Mouse (Mus musculus) liver, embryonic 12.5 days (tissue): Measurements from ENCODE around the gene Olfr938. TPM values are rescaled to one million over a fixed set of nuclear protein-coding genes. Genes with fewer than 3 reads are reported as not detected.

Experiments used
- ATAC-seq: fragments of 200-750 bp; cut with Nextera tagmentation; 2 replicates; pipeline ENCODE4 v1.8.0; 2017; ENCODE audit warnings: moderate number of reproducible peaks, mild to moderate bottlenecking, moderate library complexity
- H3K27ac ChIP-seq: fragments of 300-500 bp; sonication (generic); 2 replicates; pipeline ENCODE4 v1.5.1; 2016; ENCODE audit warnings: mild to moderate bottlenecking
- H3K27me3 ChIP-seq: fragments of 300-500 bp; sonication (generic); replicated peaks from 2 replicates; pipeline ENCODE4 v1.6.1; 2016; ENCODE audit warnings: mild to moderate bottlenecking, moderate library complexity
- H3K36me3 ChIP-seq: fragments of 300-500 bp; sonication (generic); 2 replicates; pipeline ENCODE4 v1.6.1; 2016; ENCODE audit warnings: mild to moderate bottlenecking, moderate library complexity
- H3K4me1 ChIP-seq: fragments of 300-500 bp; sonication (generic); 2 replicates; pipeline ENCODE4 v1.6.1; 2016
- H3K4me2 ChIP-seq: fragments of 300-500 bp; sonication (generic); 2 replicates; pipeline ENCODE4 v1.6.1; 2016; ENCODE audit warnings: mild to moderate bottlenecking, moderate library complexity
- H3K4me3 ChIP-seq: fragments of 300-500 bp; sonication (generic); 2 replicates; pipeline ENCODE4 v1.5.1; 2016; ENCODE audit warnings: mild to moderate bottlenecking, moderate library complexity
- H3K9ac ChIP-seq: fragments of 300-500 bp; sonication (generic); 2 replicates; pipeline ENCODE4 v1.6.1; 2016; ENCODE audit warnings: mild to moderate bottlenecking, moderate library complexity
- H3K9me3 ChIP-seq: fragments of 300-500 bp; sonication (generic); replicated peaks from 2 replicates; pipeline ENCODE4 v1.6.1; 2016; ENCODE audit warnings: mild to moderate bottlenecking, moderate library complexity
- WGBS: fragments of 180-500 bp; shearing (Covaris S2); methylation state at CpG from one replicate; pipeline ENCODE4 v1.1.7; 2016; ENCODE audit not compliant: insufficient replicate concordance; 5-methylcytosine and 5-hydroxymethylcytosine counted together
- microRNA-seq: library from miRNA; unstranded; fragments of <30 nt; microRNA quantifications from one replicate; pipeline ENCODE4, GENCODE M21; 2017
- polyA plus RNA-seq: library from polyadenylated mRNA; unstranded; fragments of >200 nt; fragmentation: Nextera tagmentation; extraction: Ambion mirVana; gene quantifications from 2 replicates; pipeline ENCODE4 v1.2.1, GENCODE M21; 2016

Olfr938 gene
- not detected in 2 replicates for polyA plus RNA-seq

DNA sequence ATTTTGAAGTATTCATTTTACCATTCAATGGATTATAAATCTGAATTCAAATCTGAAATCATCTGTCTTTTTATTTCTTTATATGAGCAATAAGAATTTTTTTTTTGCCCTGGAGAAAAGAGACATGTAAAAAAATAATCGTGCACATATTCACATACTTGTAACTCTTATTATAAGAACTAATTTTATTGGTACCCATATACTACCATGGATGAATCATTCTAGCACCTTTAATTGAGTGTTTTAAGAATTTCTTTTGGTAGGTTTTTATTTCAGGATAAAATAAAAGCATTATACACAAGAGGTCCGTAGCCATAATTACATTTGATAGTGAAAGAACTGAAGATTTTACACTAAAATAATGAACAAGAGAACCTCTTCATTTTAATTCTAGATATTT, at the start of gene Olfr938:
Gene Olfr938 (minus strand): TSS at position 101 of the 400 bp plus-strand sequence.
- H3K36me3 ChIP-seq: no peaks in the 10 kb centered on the region
- H3K27me3 ChIP-seq: no peaks in the 10 kb centered on the region
- H3K4me2 ChIP-seq: no peak within 1 kb of the TSS
- H3K4me1 ChIP-seq: no peaks in the 10 kb centered on the region
- H3K4me3 ChIP-seq: no peak within 1 kb of the TSS
- ATAC-seq: no peak
- no peak within 1 kb of the TSS for H3K27ac ChIP-seq
- 77% methylated on average over 2 of the region's 2 CpGs for WGBS
- no peaks in the 10 kb centered on the region for H3K9me3 ChIP-seq
- no peak within 1 kb of the TSS for H3K9ac ChIP-seq

DNA sequence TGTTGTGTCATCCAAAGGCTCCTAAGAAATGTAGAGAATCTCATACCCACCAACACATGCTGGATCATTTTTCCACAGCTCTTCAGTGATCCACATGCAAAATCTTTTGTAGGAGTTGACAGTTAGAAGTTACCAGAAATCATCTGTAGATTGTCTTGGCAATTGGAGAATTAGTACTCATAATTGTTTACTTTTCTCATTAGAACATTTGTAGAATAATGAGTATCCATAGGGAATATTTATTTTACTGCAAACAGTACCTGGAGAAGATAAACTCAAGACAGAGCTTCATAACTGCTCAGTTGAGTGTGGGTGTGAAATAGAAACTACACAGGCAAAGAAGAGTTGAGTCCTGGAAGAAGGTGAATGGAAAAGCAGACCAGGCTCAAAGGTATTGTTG, 49.1 kb upstream of the Olfr938 start, which contains the start of gene Olfr27:
Gene Olfr27 (plus strand): TSS at position 301 of the 400 bp plus-strand sequence.
- Histone ChIP-seq H3K36me3 (no peaks in the 10 kb centered on the region), H3K4me1 (no peaks in the 10 kb centered on the region), H3K9ac (no peak within 1 kb of the TSS), H3K4me2 (no peak within 1 kb of the TSS), H3K27me3 (no peaks in the 10 kb centered on the region), H3K4me3 (no peak within 1 kb of the TSS), H3K9me3 (no peaks in the 10 kb centered on the region), H3K27ac (no peak within 1 kb of the TSS)
- no peak for ATAC-seq

DNA sequence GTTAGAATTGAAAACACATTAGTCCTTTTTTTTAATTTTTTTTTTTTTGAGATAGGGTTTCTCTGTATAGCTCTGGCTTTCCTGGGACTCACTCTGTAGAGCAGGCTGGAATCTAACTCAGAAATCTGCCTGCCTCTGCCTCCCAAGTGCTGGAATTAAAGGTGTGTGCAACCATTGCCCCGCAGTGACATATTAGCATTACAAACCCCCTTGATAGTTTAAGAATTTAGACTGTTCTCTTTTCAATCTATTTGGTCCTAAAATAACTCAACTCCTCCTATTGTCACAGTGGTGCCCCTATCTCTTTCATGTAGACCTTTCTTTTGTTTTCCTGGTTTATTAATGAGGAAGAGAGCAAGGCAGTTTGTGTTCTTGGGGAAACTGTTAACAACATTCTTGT, 48.6 kb upstream of the Olfr938 start:
- Histone ChIP-seq H3K4me3 (no peak overlapping the region), H3K27me3 (no peaks in the 10 kb centered on the region), H3K9ac (no peak overlapping the region), H3K4me2 (no peak overlapping the region), H3K4me1 (no peaks in the 10 kb centered on the region), H3K9me3 (no peaks in the 10 kb centered on the region), H3K36me3 (no peaks in the 10 kb centered on the region), H3K27ac (no peak overlapping the region)
- WGBS: 39% methylated on average over 1 of the region's 1 CpGs
- ATAC-seq: no peak

DNA sequence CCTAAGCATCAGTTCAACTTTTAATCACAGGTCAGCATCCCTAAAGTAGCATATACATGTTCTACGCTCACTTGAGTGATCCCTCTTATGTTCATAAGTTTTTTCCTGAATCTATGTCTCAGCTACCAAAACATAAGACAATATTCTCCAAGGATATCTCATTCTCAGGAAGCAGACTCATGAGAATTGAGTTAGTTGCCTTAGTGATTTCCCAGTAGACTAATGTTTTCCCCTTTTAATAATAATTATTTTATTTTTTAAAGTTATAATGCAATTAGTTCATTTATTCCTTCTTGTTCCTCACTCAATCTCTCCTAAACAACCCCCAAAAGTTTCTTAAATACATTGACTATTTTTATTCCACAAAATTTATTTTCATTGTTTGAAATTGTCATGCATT, 13.8 kb downstream of the Olfr938 start, which contains the start of gene Olfr937:
Gene Olfr937 (minus strand): TSS at position 101 of the 400 bp plus-strand sequence.
- no peaks in the 10 kb centered on the region for H3K4me1 ChIP-seq
- no peak within 1 kb of the TSS for H3K27ac ChIP-seq
- 50% methylated on average over 1 of the region's 1 CpGs for WGBS
- no peak for ATAC-seq
- no peak within 1 kb of the TSS for H3K9ac ChIP-seq
- H3K4me2 ChIP-seq: no peak within 1 kb of the TSS
- H3K9me3 ChIP-seq: no peaks in the 10 kb centered on the region
- H3K36me3 ChIP-seq: no peaks in the 10 kb centered on the region
- H3K27me3 ChIP-seq: no peaks in the 10 kb centered on the region
- H3K4me3 ChIP-seq: no peak within 1 kb of the TSS

Small RNAs within 50 kb of the gene (microRNA-seq; reads per million reads assigned to microRNA genes)
- not detected for gene Gm25032
- not detected for gene Gm25529

Other genes with a start within 250 kb of the Olfr938 start
- gene Olfr924, start 234.4 kb downstream of the Olfr938 start, polyA plus RNA-seq: not detected in 2 replicates
- not detected in 2 replicates for gene Olfr26, start 223.8 kb downstream of the Olfr938 start, polyA plus RNA-seq
- not detected in 2 replicates for gene Olfr926, start 201.8 kb downstream of the Olfr938 start, polyA plus RNA-seq
- gene Olfr930, start 149.1 kb downstream of the Olfr938 start, polyA plus RNA-seq: not detected in 2 replicates
- gene Olfr933, start 106.6 kb downstream of the Olfr938 start, polyA plus RNA-seq: not detected in 2 replicates
- not detected in 2 replicates for gene Olfr934, start 90.6 kb downstream of the Olfr938 start, polyA plus RNA-seq
- gene Olfr935, start 79.2 kb downstream of the Olfr938 start, polyA plus RNA-seq: not detected in 2 replicates
- not detected in 2 replicates for gene Olfr146, start 55.5 kb downstream of the Olfr938 start, polyA plus RNA-seq
- not detected in 2 replicates for gene Olfr937, start 13.9 kb downstream of the Olfr938 start, polyA plus RNA-seq
- not detected in 2 replicates for gene Olfr27, start 49.2 kb upstream of the Olfr938 start, polyA plus RNA-seq
- not detected in 2 replicates for gene Olfr943, start 87.4 kb upstream of the Olfr938 start, polyA plus RNA-seq
- not detected in 2 replicates for gene Olfr944, start 123.0 kb upstream of the Olfr938 start, polyA plus RNA-seq
- gene Olfr1537, start 171.1 kb upstream of the Olfr938 start, polyA plus RNA-seq: not detected in 2 replicates
- gene Olfr945, start 197.9 kb upstream of the Olfr938 start, polyA plus RNA-seq: not detected in 2 replicates
- not detected in 2 replicates for gene Olfr948, start 247.2 kb upstream of the Olfr938 start, polyA plus RNA-seq